25 mouse cellular contexts compared by ENCODE assay signal in genomic region chr2:29724664-29725365, GRCm38 (mm10). TPM values are rescaled to one million over a fixed set of nuclear protein-coding genes. Genes with fewer than 3 reads are reported as not detected.
DNase-seq lines count a peak whose midpoint lies in the region; ATAC-seq and TF ChIP-seq lines count a peak whose summit lies in the region.
"Had no signal": no experiment of that assay in that cellular context is flagged by ENCODE, and none has a peak within 500 bp of the region (broad histone marks: within the 10 kb centered on the region; RNA-seq: fewer than 3 reads in every experiment).

No protein-coding gene starts in this region.

- H3K4me3 ChIP-seq in lung, adult 2 months (replicated peaks; ENCODE audit: extremely low read depth, low read depth, low read length) = no peak overlapping the region
- H3K4me3 ChIP-seq in heart, embryonic 12.5 days = no peak overlapping the region
- H3K4me3 ChIP-seq: embryonic facial prominence, embryonic 10.5 days; erythroblast, embryonic 14.5 days; limb, embryonic 12.5 days; liver, embryonic 15.5 days; midbrain, embryonic 10.5 days; neural tube, embryonic 15.5 days had no signal

- no peak overlapping the region for H3K9ac ChIP-seq in heart, embryonic 12.5 days
- H3K9ac ChIP-seq: limb, embryonic 12.5 days; liver, embryonic 15.5 days; neural tube, embryonic 15.5 days had no signal

- H3K27ac ChIP-seq in heart, embryonic 12.5 days (ENCODE audit: poor library complexity, severe bottlenecking) = no peak overlapping the region
- H3K27ac ChIP-seq: embryonic facial prominence, embryonic 10.5 days; limb, embryonic 12.5 days; liver, embryonic 15.5 days; midbrain, embryonic 10.5 days; neural tube, embryonic 15.5 days had no signal

- DNase-seq in lung, postnatal 36 days = peak; percentile 18
- DNase-seq in lung, adult 2 months = no peak
- peak; percentile 64 to 78 for DNase-seq in natural killer cell, adult 2 months (ENCODE audit: low spot score in 2 of 2)
- no peak for DNase-seq in yolk sac, embryonic 10.5 days (ENCODE audit: low spot score)
- DNase-seq in kidney, postnatal 36 days = no peak
- DNase-seq in gastrocnemius, postnatal 36 days = no peak
- DNase-seq: adrenal gland, adult 2 months; cerebellum, adult 18-20 months; cerebellum, postnatal 36 days; heart, postnatal 14 days; kidney, adult 9 months; kidney, postnatal 4 days; lung, postnatal 10 days had no signal

- no peak for TF ChIP-seq POLR2A in lung, adult 2 months (IDR thresholded peaks at IDR 0.05; ENCODE audit: borderline replicate concordance, extremely low read depth, low read depth, low read length)

- peak; percentile 9 to 36; a peak in 2 of 4 replicates for ATAC-seq in hematopoietic stem cell, adult 5-6 weeks (replicated peaks in 1 of 2; ENCODE audit: insufficient read depth in 1 of 2, low FRiP score in 2 of 2, low TSS enrichment in 1 of 2, low read depth in 1 of 2, poor library complexity in 2 of 2, severe bottlenecking in 2 of 2)
- no peak for ATAC-seq in heart, embryonic 12.5 days (ENCODE audit: insufficient number of reproducible peaks, low FRiP score)
- ATAC-seq: forebrain, embryonic 14.5 days; hindbrain, embryonic 16.5 days had no signal

- intact Hi-C loops in gastrocnemius, postnatal 36 days (cut with DNase I) = loop anchor here (5.0 kb wide), 1 partner anchor 53 kb away; no protein-coding TSS in a partner anchor

- H3K4me2 ChIP-seq in heart, embryonic 12.5 days = no peak overlapping the region
- H3K4me2 ChIP-seq: limb, embryonic 12.5 days; liver, embryonic 15.5 days; neural tube, embryonic 15.5 days had no signal

- WGBS in lung, adult 2 months = 46% methylated on average over 5 of the region's 5 CpGs
- 68% methylated on average over 5 of the region's 5 CpGs for WGBS in heart, embryonic 12.5 days

- TF ChIP-seq CTCF in lung, adult 2 months (IDR thresholded peaks at IDR 0.05; ENCODE audit: insufficient read depth, low read length) = no peak

- peaks cover 77% of the 10 kb centered on the region for H3K36me3 ChIP-seq in heart, embryonic 12.5 days

- no peaks in the 10 kb centered on the region for H3K9me3 ChIP-seq in heart, embryonic 12.5 days (replicated peaks)
- H3K9me3 ChIP-seq: embryonic facial prominence, embryonic 10.5 days; limb, embryonic 12.5 days; liver, embryonic 15.5 days; midbrain, embryonic 10.5 days; neural tube, embryonic 15.5 days had no signal

- no peaks in the 10 kb centered on the region for H3K27me3 ChIP-seq in heart, embryonic 12.5 days (replicated peaks)
- H3K27me3 ChIP-seq: limb, embryonic 12.5 days; liver, embryonic 15.5 days; neural tube, embryonic 15.5 days had no signal

- H3K4me1 ChIP-seq in lung, adult 2 months (ENCODE audit: control insufficient read depth, insufficient read depth, low read length) = no peaks in the 10 kb centered on the region
- H3K4me1 ChIP-seq in heart, embryonic 12.5 days (replicated peaks) = peaks cover 13% of the 10 kb centered on the region
- H3K4me1 ChIP-seq: embryonic facial prominence, embryonic 10.5 days; limb, embryonic 12.5 days; neural tube, embryonic 15.5 days had no signal

RNA-seq across cellular contexts. Expression of gene Gm13420, which starts 26.7 kb away (rescaled TPM):
- 0.11 and 0.42 TPM in 2 replicates for polyA plus RNA-seq in lung, adult 2 months (2012; rRNA removed)
- total RNA-seq in hematopoietic stem cell, adult 5-6 weeks (2017) = not detected in 2 replicates
- polyA plus RNA-seq in heart, embryonic 12.5 days (2016; fragmentation: Nextera tagmentation; extraction: Ambion mirVana) = not detected in 2 replicates
- total RNA-seq in gastrocnemius, postnatal 36 days (2021) = not detected
- total RNA-seq: adrenal gland, adult 2 months; gastrocnemius, adult 18-20 months; heart, postnatal 14 days had no signal
- polyA plus RNA-seq: adrenal gland, adult 2 months; embryonic facial prominence, embryonic 10.5 days; erythroblast, embryonic 14.5 days; forebrain, embryonic 14.5 days; limb, embryonic 12.5 days; midbrain, embryonic 10.5 days had no signal

RNA-seq across cellular contexts. Expression of gene Gm13547, which starts 34.3 kb away (rescaled TPM):
- polyA plus RNA-seq in lung, adult 2 months (2012; rRNA removed) = not detected in 2 replicates
- total RNA-seq in hematopoietic stem cell, adult 5-6 weeks (2017) = not detected in 2 replicates
- polyA plus RNA-seq in heart, embryonic 12.5 days (2016; fragmentation: Nextera tagmentation; extraction: Ambion mirVana) = 0.44 TPM in 1 of 2 replicates, not detected in the other
- not detected for total RNA-seq in gastrocnemius, postnatal 36 days (2021)
- total RNA-seq: adrenal gland, adult 2 months; gastrocnemius, adult 18-20 months; heart, postnatal 14 days; layer of hippocampus, postnatal 10 days had no signal
- polyA plus RNA-seq: adrenal gland, adult 2 months; embryonic facial prominence, embryonic 10.5 days; erythroblast, embryonic 14.5 days; forebrain, embryonic 14.5 days; hindbrain, embryonic 16.5 days; limb, embryonic 12.5 days; liver, embryonic 15.5 days; neural tube, embryonic 15.5 days had no signal

Comparison
In these comparisons a context has a peak if more than half of its experiments do, and no peak if none do; other contexts are left out.
1. DNase-seq: peak in lung, postnatal 36 days (single experiment) and natural killer cell, adult 2 months (2 of 2); none in lung, adult 2 months (single experiment), yolk sac, embryonic 10.5 days (single experiment), kidney, postnatal 36 days (0 of 2) and gastrocnemius, postnatal 36 days (0 of 2).